Mouse (Mus musculus) liver, embryonic 11.5 days (tissue): ENCODE measurements around the gene Brip1. TPM values are rescaled to one million over a fixed set of nuclear protein-coding genes. Genes with fewer than 3 reads are reported as not detected.

Source experiments
- ATAC-seq: fragments of 200-750 bp; cut with Nextera tagmentation; replicated peaks from 2 replicates; pipeline ENCODE4 v1.8.0; 2017; ENCODE audit warnings: moderate number of reproducible peaks, mild to moderate bottlenecking, moderate TSS enrichment, moderate library complexity; ENCODE audit not compliant: low FRiP score
- DNase-seq: peaks from one replicate; pipeline ENCODE4 v3.0.0-alpha.2; 2017; ENCODE audit warnings: low spot score
- H3K27ac ChIP-seq: fragments of 300-500 bp; sonication (generic); 2 replicates; pipeline ENCODE4 v1.5.1; 2014; ENCODE audit warnings: mild to moderate bottlenecking, low read depth, low read length, control low read depth
- H3K27me3 ChIP-seq: fragments of 300-500 bp; sonication (generic); replicated peaks from 2 replicates; pipeline ENCODE4 v1.6.1; 2014; ENCODE audit warnings: low read length, mixed read lengths; ENCODE audit not compliant: control insufficient read depth, insufficient read depth
- H3K36me3 ChIP-seq: fragments of 300-500 bp; sonication (generic); 2 replicates; pipeline ENCODE4 v1.6.1; 2014; ENCODE audit warnings: mild to moderate bottlenecking, low read length, moderate library complexity, mixed read lengths; ENCODE audit not compliant: control insufficient read depth, insufficient read depth
- H3K4me1 ChIP-seq: fragments of 300-500 bp; sonication (generic); replicated peaks from 2 replicates; pipeline ENCODE4 v1.6.1; 2014; ENCODE audit warnings: low read length, mixed read lengths; ENCODE audit not compliant: control insufficient read depth, insufficient read depth
- H3K4me2 ChIP-seq: fragments of 300-500 bp; sonication (generic); 2 replicates; pipeline ENCODE4 v1.6.1; 2014; ENCODE audit warnings: mild to moderate bottlenecking, control low read depth, moderate library complexity
- H3K4me3 ChIP-seq: fragments of 300-500 bp; sonication (generic); 2 replicates; pipeline ENCODE4 v1.5.1; 2014; ENCODE audit warnings: low read depth, low read length, control low read depth
- H3K9ac ChIP-seq: fragments of 300-500 bp; sonication (generic); 2 replicates; pipeline ENCODE4 v1.6.1; 2014; ENCODE audit warnings: low read depth, low read length, control low read depth
- H3K9me3 ChIP-seq: fragments of 300-500 bp; sonication (generic); 2 replicates; pipeline ENCODE4 v1.6.1; 2016; ENCODE audit warnings: low read length, inconsistent platforms, mixed read lengths; ENCODE audit not compliant: control insufficient read depth
- WGBS: fragments of 180-500 bp; shearing (Covaris S2); extraction: QIAGEN DNeasy Blood & Tissue Kit; methylation state at CpG from one replicate; pipeline ENCODE4 v1.1.7; 2014; 5-methylcytosine and 5-hydroxymethylcytosine counted together
- polyA plus RNA-seq: library from polyadenylated mRNA; unstranded; fragments of >200 nt; fragmentation: Nextera tagmentation; extraction: Ambion mirVana; gene quantifications from 2 replicates; pipeline ENCODE4 v1.2.1, GENCODE M21; 2014

The Brip1 gene
- polyA plus RNA-seq: 10.0 and 11.8 TPM in 2 replicates

DNA sequence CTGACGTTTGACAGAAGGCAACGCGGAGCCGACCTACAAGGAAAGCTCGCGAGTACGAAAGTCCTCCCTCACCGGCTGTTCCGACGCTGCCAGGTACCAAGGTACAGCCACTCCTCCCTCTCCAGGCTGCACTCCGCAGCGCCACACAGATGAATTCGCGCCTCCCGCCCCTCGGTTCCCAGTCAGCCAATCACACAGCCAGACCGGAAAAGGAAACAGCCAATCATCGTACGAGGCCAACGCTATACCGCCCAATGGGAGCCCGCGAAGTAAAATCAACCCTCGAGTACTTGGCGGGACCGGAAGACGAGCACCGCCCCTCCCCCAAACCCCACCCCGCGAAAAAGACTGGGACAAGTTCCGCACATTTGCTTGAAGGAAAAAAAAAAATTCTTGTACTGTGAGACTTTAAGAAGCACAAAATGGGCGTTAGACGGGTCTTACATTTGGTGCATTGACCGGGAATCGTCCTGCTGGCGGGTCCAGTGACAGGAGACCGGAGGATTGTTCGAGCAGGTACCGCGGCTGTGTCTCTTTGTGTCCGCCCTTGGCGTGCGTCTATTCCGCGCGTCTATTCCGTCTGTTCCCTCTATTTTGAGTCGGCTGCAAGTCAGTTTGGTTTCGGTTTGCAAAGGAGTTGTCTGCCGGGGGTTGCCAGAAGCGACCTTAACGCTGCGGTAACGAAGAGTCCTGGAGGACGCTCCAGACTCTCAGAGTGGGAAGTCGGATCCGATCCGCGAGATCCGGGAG lies at the start of gene Brip1:
Gene Brip1, minus strand, starts transcription at position 157 of the 750 bp plus-strand sequence.
- H3K27ac ChIP-seq: peak within 1 kb of the TSS; percentile 87
- H3K4me1 ChIP-seq: peaks cover 11% of the 10 kb centered on the region
- H3K27me3 ChIP-seq: no peaks in the 10 kb centered on the region
- DNase-seq: peak; percentile 93
- peak; percentile 99 for ATAC-seq
- no peaks in the 10 kb centered on the region for H3K9me3 ChIP-seq
- peak within 1 kb of the TSS; percentile 89 for H3K4me3 ChIP-seq
- H3K4me2 ChIP-seq: peak within 1 kb of the TSS; percentile 78
- whole genome bisulfite sequencing: under 1% methylated on average over 60 of the region's 60 CpGs
- peaks cover 35% of the 10 kb centered on the region for H3K36me3 ChIP-seq
- H3K9ac ChIP-seq: peak within 1 kb of the TSS; percentile 88

DNA sequence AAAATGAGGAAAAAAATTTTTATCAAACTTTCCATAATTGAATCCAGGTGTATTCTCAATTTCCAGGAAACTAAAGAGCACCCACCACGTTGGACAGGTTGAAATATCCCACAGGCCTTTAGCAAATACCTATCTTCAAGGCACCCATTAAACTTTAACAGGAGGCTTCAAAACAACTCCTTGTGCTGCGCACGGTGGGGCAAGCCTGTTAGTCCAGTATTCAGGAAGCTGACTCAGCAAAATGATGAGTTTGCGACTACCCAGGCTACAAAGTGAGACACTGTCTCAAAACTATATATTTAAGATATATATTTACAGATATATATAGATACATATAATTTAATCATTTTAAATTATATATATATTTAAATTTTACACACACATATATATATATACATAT lies 31.5 kb upstream of the Brip1 start:
- H3K4me3 ChIP-seq: no peak overlapping the region
- H3K4me1 ChIP-seq: no peaks in the 10 kb centered on the region
- no peak overlapping the region for H3K4me2 ChIP-seq
- ATAC-seq (no peak), DNase-seq (no peak)
- H3K36me3 ChIP-seq: peaks cover 12% of the 10 kb centered on the region; the same call in 1 of the 2 replicates
- 78% methylated on average over 4 of the region's 4 CpGs for WGBS
- H3K27ac ChIP-seq: no peak overlapping the region
- H3K9me3 ChIP-seq: no peaks in the 10 kb centered on the region
- H3K9ac ChIP-seq: no peak overlapping the region
- no peaks in the 10 kb centered on the region for H3K27me3 ChIP-seq

DNA sequence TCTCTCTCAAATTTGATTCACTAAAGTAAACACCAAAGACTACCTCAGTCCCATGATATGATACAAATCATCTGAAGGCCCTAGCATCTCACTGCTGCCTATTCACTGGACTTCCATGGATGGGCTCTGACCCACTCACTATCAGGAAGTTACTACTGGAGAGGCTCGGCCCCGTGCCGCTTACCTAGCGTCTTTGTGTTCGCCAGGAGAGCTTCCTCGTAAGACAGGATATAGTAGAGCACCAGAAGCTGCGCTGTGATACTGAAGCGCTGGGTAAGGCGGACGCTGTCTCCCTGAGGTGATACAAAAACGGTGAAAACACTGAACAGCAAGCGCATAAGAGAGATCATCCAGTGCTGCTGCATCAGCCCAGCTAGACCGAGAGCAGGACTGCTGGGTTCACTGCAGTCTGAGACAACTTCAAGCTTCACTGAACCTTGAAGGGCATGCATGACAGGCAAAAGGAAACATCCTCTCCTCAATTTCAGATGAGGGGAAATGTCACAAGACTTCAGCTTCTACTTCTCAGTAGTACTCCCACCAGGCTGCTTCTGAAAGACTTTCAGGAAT lies 30.9 kb upstream of the Brip1 start:
- 91% methylated on average over 13 of the region's 13 CpGs for WGBS
- no peak overlapping the region for H3K4me2 ChIP-seq
- H3K4me1 ChIP-seq: no peaks in the 10 kb centered on the region
- DNase-seq (no peak), ATAC-seq (no peak)
- no peak overlapping the region for H3K9ac ChIP-seq
- H3K9me3 ChIP-seq: no peaks in the 10 kb centered on the region
- H3K36me3 ChIP-seq: peaks cover 13% of the 10 kb centered on the region; the same call in 1 of the 2 replicates
- no peak overlapping the region for H3K4me3 ChIP-seq
- H3K27ac ChIP-seq: no peak overlapping the region
- no peaks in the 10 kb centered on the region for H3K27me3 ChIP-seq

DNA sequence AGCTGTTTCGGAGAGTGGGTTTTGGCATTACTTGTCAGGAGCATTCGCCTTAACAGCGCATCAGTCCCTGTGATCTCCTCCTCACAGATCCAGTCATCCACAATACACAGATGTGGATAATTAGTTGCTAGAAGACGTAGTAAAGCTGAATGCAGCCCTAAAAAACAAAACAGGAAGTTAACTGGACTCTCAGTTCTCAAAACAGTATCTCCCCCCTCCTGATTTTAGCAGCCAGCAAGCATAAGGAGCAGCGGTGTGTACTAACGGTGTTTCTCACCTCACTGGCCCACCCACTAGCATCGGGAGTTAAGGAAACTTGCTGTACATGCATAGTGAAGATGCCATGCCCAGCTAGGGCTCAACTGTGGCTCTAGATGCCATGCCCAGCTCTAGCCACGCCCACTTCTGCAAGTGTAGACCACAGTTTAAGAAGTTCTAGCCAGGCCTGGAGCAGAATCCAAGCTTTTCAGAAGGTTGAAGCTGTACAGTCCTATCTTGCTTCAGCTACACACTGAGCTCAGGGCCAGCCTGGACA lies 25.7 kb upstream of the Brip1 start:
- 88% methylated on average over 8 of the region's 8 CpGs for WGBS
- H3K36me3 ChIP-seq: peaks cover 21% of the 10 kb centered on the region; the same call in 1 of the 2 replicates
- no peak overlapping the region for H3K4me2 ChIP-seq
- no peak overlapping the region for H3K9ac ChIP-seq
- H3K9me3 ChIP-seq: no peaks in the 10 kb centered on the region
- H3K27me3 ChIP-seq: no peaks in the 10 kb centered on the region
- no peaks in the 10 kb centered on the region for H3K4me1 ChIP-seq
- DNase-seq: no peak
- no peak for ATAC-seq
- H3K27ac ChIP-seq: no peak overlapping the region
- H3K4me3 ChIP-seq: no peak overlapping the region

DNA sequence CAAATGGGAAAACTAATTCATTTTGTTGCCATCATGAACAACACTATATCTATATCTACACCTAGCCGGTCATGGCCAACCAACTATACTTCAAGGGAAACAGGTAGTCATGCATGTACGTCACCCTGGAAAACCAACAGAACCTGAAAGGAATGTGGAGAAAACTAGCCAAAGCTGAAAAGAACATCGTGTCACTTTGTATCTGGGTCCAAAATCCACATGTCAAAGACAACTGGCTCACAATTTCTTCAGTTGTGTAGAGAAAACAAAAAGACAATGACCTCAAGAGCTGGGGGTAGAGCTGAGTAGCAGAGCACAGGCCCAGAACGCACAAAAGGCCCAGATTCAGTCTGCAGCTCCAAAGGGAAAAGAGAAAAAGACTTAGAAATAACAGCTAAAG lies 24.8 kb upstream of the Brip1 start:
- H3K9me3 ChIP-seq: no peaks in the 10 kb centered on the region
- WGBS: 86% methylated on average over 4 of the region's 4 CpGs
- no peak overlapping the region for H3K9ac ChIP-seq
- H3K4me2 ChIP-seq: no peak overlapping the region
- DNase-seq (no peak), ATAC-seq (no peak)
- no peak overlapping the region for H3K27ac ChIP-seq
- H3K4me1 ChIP-seq: no peaks in the 10 kb centered on the region
- no peak overlapping the region for H3K4me3 ChIP-seq
- H3K27me3 ChIP-seq: no peaks in the 10 kb centered on the region
- H3K36me3 ChIP-seq: peaks cover 16% of the 10 kb centered on the region; the same call in 1 of the 2 replicates

DNA sequence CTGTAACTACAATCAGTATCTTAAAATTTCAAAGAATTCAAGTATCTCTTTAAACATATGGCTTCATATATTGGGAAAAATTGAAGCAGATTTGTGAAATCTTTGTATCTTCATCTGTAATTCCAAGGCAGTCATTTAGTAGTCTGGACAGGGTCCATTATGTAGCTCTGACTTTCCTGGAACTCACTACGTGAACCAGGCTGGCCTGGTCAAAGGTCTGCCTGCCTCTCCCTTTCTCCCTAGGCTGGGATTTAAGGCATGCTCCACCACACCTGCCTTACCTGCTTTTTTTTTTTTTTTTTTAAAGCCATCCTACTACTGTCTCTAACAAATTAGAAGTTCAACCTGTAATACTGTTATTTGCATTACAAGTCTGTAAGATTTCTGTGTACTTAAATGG lies 10.8 kb upstream of the Brip1 start:
- H3K4me2 ChIP-seq: no peak overlapping the region
- ATAC-seq (no peak), DNase-seq (no peak)
- H3K9me3 ChIP-seq: no peaks in the 10 kb centered on the region
- H3K4me1 ChIP-seq: no peaks in the 10 kb centered on the region
- no peak overlapping the region for H3K9ac ChIP-seq
- no peaks in the 10 kb centered on the region for H3K27me3 ChIP-seq
- H3K4me3 ChIP-seq: no peak overlapping the region
- peaks cover 28% of the 10 kb centered on the region for H3K36me3 ChIP-seq
- 74% methylated on average over 1 of the region's 1 CpGs for WGBS
- H3K27ac ChIP-seq: no peak overlapping the region

DNA sequence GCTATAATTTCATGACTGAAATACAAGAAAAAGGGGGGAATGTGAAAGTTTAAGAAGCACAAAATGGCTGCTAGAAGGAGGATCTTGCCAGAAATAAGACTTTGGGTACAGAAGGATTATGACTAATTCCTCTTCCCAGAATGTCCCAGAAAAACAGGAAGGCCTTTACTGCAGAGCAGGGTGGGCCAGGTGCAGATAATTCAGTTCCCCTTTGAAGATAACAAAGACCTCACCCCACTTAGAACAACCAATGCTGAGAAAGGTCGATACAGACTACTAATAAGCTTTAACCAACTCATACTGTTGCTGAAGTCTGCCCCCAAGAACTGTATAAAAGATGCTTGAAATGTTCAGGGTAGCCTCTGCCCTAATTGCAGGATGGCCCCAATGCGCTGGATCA lies 8.1 kb upstream of the Brip1 start:
- DNase-seq (no peak), ATAC-seq (no peak)
- Histone ChIP-seq H3K36me3 (peaks cover 40% of the 10 kb centered on the region), H3K4me1 (no peaks in the 10 kb centered on the region), H3K4me3 (no peak overlapping the region), H3K9ac (no peak overlapping the region), H3K9me3 (no peaks in the 10 kb centered on the region), H3K27me3 (no peaks in the 10 kb centered on the region), H3K4me2 (no peak overlapping the region), H3K27ac (no peak overlapping the region)
- 86% methylated on average over 2 of the region's 2 CpGs for WGBS

DNA sequence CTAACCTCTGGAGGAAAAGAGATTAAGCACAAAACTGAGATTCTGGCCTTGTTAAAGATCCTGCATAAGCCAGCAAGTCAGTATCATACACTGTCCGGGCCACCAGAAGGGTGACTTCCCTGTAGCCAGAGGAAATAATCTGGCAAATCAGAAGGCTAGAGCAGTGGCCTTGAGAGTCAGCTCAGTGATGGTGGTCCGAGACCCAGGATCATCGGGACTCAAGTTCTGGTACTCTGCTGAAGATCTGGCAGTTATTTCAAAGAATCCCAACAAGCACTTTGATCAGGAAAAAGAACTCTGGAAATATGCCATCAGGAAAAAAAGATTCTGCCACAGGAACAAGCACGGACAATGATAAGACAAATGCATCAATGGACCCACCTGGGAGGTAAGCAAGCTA lies 4.9 kb upstream of the Brip1 start:
- Histone ChIP-seq H3K36me3 (peaks cover 53% of the 10 kb centered on the region), H3K27me3 (no peaks in the 10 kb centered on the region), H3K9ac (no peak overlapping the region), H3K4me2 (no peak overlapping the region), H3K4me3 (no peak overlapping the region), H3K4me1 (peaks cover 6% of the 10 kb centered on the region; the same call in 1 of the 2 replicates), H3K27ac (no peak overlapping the region), H3K9me3 (no peaks in the 10 kb centered on the region)
- DNase-seq (no peak), ATAC-seq (no peak)
- WGBS: 92% methylated on average over 4 of the region's 4 CpGs
